Mouse (Mus musculus): ENCODE measurements at regions not wholly inside any gene's neighbourhood (a gene's known extent, or its start where the extent isn't known, plus 50 kb on each side); places are given as distances from the start of the nearest gene placed in this dataset.

GRCm38 (mm10) chr3:141051685-141052084 lies 160.5 kb downstream of the Pdha2 start:
- in situ Hi-C loops (cut with MboI; ENCODE audit: unreplicated experiment in 2 of 2), result no loop called here

GRCm38 (mm10) chr3:141014262-141014547 lies 197.9 kb downstream of the Pdha2 start:
- in situ Hi-C loops (cut with MboI; ENCODE audit: unreplicated experiment in 2 of 2), result no loop called here

- in situ Hi-C loops (cut with MboI; ENCODE audit: unreplicated experiment in 2 of 2), result no loop called here
Measured at GRCm38 (mm10) chr3:141013521-141014261, 198.5 kb downstream of the Pdha2 start.

- in situ Hi-C loops (cut with MboI; ENCODE audit: unreplicated experiment in 2 of 2), result no loop called here
Measured at GRCm38 (mm10) chr3:141012976-141013375, 199.2 kb downstream of the Pdha2 start.

GRCm38 (mm10) chr3:141008792-141009191 lies 203.4 kb downstream of the Pdha2 start:
- in situ Hi-C loops (cut with MboI; ENCODE audit: unreplicated experiment in 2 of 2), result no loop called here

GRCm38 (mm10) chr3:141005885-141006284 lies 206.3 kb downstream of the Pdha2 start:
- in situ Hi-C loops (cut with MboI; ENCODE audit: unreplicated experiment in 2 of 2), result no loop called here

GRCm38 (mm10) chr3:141003561-141003960 lies 208.6 kb downstream of the Pdha2 start:
- in situ Hi-C loops (cut with MboI; ENCODE audit: unreplicated experiment in 2 of 2), result no loop called here

GRCm38 (mm10) chr3:140988247-140988646 lies 223.9 kb downstream of the Pdha2 start:
- in situ Hi-C loops (cut with MboI; ENCODE audit: unreplicated experiment in 2 of 2), result no loop called here

GRCm38 (mm10) chr3:140973519-140973918 lies 238.6 kb downstream of the Pdha2 start:
- in situ Hi-C loops (cut with MboI; ENCODE audit: unreplicated experiment in 2 of 2), result no loop called here

GRCm38 (mm10) chr3:140969892-140970880 lies 242.0 kb downstream of the Pdha2 start:
- in situ Hi-C loops (cut with MboI; ENCODE audit: unreplicated experiment in 2 of 2), result no loop called here

GRCm38 (mm10) chr3:140968556-140968955 lies 243.6 kb downstream of the Pdha2 start:
- in situ Hi-C loops (cut with MboI; ENCODE audit: unreplicated experiment in 2 of 2), result no loop called here

GRCm38 (mm10) chr3:140957666-140958065 lies 254.5 kb downstream of the Pdha2 start:
- in situ Hi-C loops (cut with MboI; ENCODE audit: unreplicated experiment in 2 of 2), result no loop called here

GRCm38 (mm10) chr3:140952111-140952800 lies 259.9 kb downstream of the Pdha2 start:
- in situ Hi-C loops (cut with MboI; ENCODE audit: unreplicated experiment in 2 of 2), result no loop called here

- in situ Hi-C loops (cut with MboI; ENCODE audit: unreplicated experiment in 2 of 2), result no loop called here
Measured at GRCm38 (mm10) chr3:140951024-140951423, 261.1 kb downstream of the Pdha2 start.

- in situ Hi-C loops (cut with MboI; ENCODE audit: unreplicated experiment in 2 of 2), result no loop called here
Measured at GRCm38 (mm10) chr3:140949880-140950662, 262.1 kb downstream of the Pdha2 start.

- in situ Hi-C loops (cut with MboI; ENCODE audit: unreplicated experiment in 2 of 2), result no loop called here
Measured at GRCm38 (mm10) chr3:140942450-140942849, 269.7 kb downstream of the Pdha2 start.

GRCm38 (mm10) chr3:140941898-140942297 lies 270.3 kb downstream of the Pdha2 start:
- in situ Hi-C loops (cut with MboI; ENCODE audit: unreplicated experiment in 2 of 2), result no loop called here

- in situ Hi-C loops (cut with MboI; ENCODE audit: unreplicated experiment in 2 of 2), result no loop called here
Measured at GRCm38 (mm10) chr3:140941316-140941715, 270.8 kb downstream of the Pdha2 start.

- in situ Hi-C loops (cut with MboI; ENCODE audit: unreplicated experiment in 2 of 2), result no loop called here
Measured at GRCm38 (mm10) chr3:140933156-140933555, 279.0 kb downstream of the Pdha2 start.

GRCm38 (mm10) chr3:140926689-140927088 lies 285.5 kb downstream of the Pdha2 start:
- in situ Hi-C loops (cut with MboI; ENCODE audit: unreplicated experiment in 2 of 2), result no loop called here

Data from v-Abl transformed pro-B cells (cell line).